Mouse (Mus musculus) ES-Bruce4 (cell line): ENCODE measurements around the gene Kcnv2. TPM values are rescaled to one million over a fixed set of nuclear protein-coding genes. Genes with fewer than 3 reads are reported as not detected.

Experiments
- H3K27ac ChIP-seq: 2 replicates; pipeline ENCODE4 v1.5.1; 2012; ENCODE audit warnings: low read length, inconsistent platforms; ENCODE audit not compliant: insufficient read depth
- H3K27me3 ChIP-seq: 2 replicates; pipeline ENCODE4 v1.6.1; 2012; ENCODE audit warnings: mild to moderate bottlenecking, low read length, inconsistent platforms; ENCODE audit not compliant: control insufficient read depth, poor library complexity, insufficient read depth, severe bottlenecking
- H3K36me3 ChIP-seq: 2 replicates; pipeline ENCODE4 v1.6.1; 2012; ENCODE audit warnings: inconsistent platforms, mild to moderate bottlenecking, low read length, moderate library complexity; ENCODE audit not compliant: control insufficient read depth, poor library complexity, insufficient read depth, severe bottlenecking
- H3K4me1 ChIP-seq: one replicate; pipeline ENCODE4 v1.8.1; 2011; ENCODE audit warnings: low read length; ENCODE audit not compliant: control insufficient read depth, insufficient read depth
- H3K4me3 ChIP-seq: 2 replicates; pipeline ENCODE4 v1.5.1; 2011; ENCODE audit warnings: low read depth, mild to moderate bottlenecking, low read length
- H3K9ac ChIP-seq: 2 replicates; pipeline ENCODE4 v1.6.1; 2012; ENCODE audit warnings: low read depth, mild to moderate bottlenecking, inconsistent platforms; ENCODE audit not compliant: poor library complexity, severe bottlenecking
- H3K9me3 ChIP-seq: replicated peaks from 2 replicates; pipeline ENCODE4 v1.6.1; 2012; ENCODE audit warnings: mild to moderate bottlenecking, low read length, inconsistent platforms; ENCODE audit not compliant: control insufficient read depth, poor library complexity, insufficient read depth, severe bottlenecking
- CTCF ChIP-seq: IDR thresholded peaks from one replicate; pipeline ENCODE4 v1.8.1; 2011; ENCODE audit warnings: low read depth, low read length
- EP300 ChIP-seq: IDR thresholded peaks from 2 replicates; pipeline ENCODE4 v1.6.1; 2011; ENCODE audit warnings: low read depth, low read length; ENCODE audit not compliant: insufficient read depth
- POLR2A ChIP-seq: IDR thresholded peaks from one replicate; pipeline ENCODE4 v1.8.1; 2011; ENCODE audit warnings: low read length; ENCODE audit not compliant: insufficient read depth
- polyA plus RNA-seq: library from polyadenylated mRNA; stranded (reverse); fragments of >200 nt; gene quantifications from 2 replicates; pipeline ENCODE4 v1.2.4, GENCODE M21; 2011; ENCODE audit warnings: low read depth; ENCODE audit not compliant: missing spikeins, insufficient read depth, insufficient read length

The Kcnv2 gene
- polyA plus RNA-seq, 1 experiment: not detected

- Histone ChIP-seq H3K9ac (no peak overlapping the region), H3K27ac (no peak overlapping the region), H3K9me3 (peaks cover 6% of the 10 kb centered on the region; the same call in 1 of the 2 replicates), H3K27me3 (no peaks in the 10 kb centered on the region), H3K4me3 (no peak overlapping the region), H3K4me1 (no peaks in the 10 kb centered on the region), H3K36me3 (no peaks in the 10 kb centered on the region)
- TF ChIP-seq CTCF: no peak
- no peak for TF ChIP-seq EP300
- no peak for TF ChIP-seq POLR2A
Measured at GRCm38 (mm10) chr19:27312266-27313079, 9.9 kb upstream of the Kcnv2 start.

- H3K4me1 ChIP-seq: no peaks in the 10 kb centered on the region
- TF ChIP-seq EP300: no peak
- no peak for TF ChIP-seq POLR2A
- TF ChIP-seq CTCF: no peak
- no peaks in the 10 kb centered on the region for H3K27me3 ChIP-seq
- no peak overlapping the region for H3K27ac ChIP-seq
- H3K9me3 ChIP-seq: peaks cover 6% of the 10 kb centered on the region; the same call in 1 of the 2 replicates
- H3K9ac ChIP-seq: no peak overlapping the region
- H3K4me3 ChIP-seq: no peak overlapping the region
- no peaks in the 10 kb centered on the region for H3K36me3 ChIP-seq
Measured at GRCm38 (mm10) chr19:27313080-27313413, 9.3 kb upstream of the Kcnv2 start.

- Histone ChIP-seq H3K4me1 (no peaks in the 10 kb centered on the region), H3K27me3 (no peaks in the 10 kb centered on the region; the same call in 1 of the 2 replicates), H3K36me3 (no peaks in the 10 kb centered on the region), H3K9ac (no peak overlapping the region), H3K4me3 (no peak overlapping the region), H3K9me3 (no peaks in the 10 kb centered on the region), H3K27ac (no peak overlapping the region)
- TF ChIP-seq POLR2A: no peak
- no peak for TF ChIP-seq CTCF
- no peak for TF ChIP-seq EP300
Measured at GRCm38 (mm10) chr19:27316313-27317258, 5.8 kb upstream of the Kcnv2 start.

- Histone ChIP-seq H3K27ac (no peak overlapping the region), H3K27me3 (no peaks in the 10 kb centered on the region; the same call in 1 of the 2 replicates), H3K36me3 (no peaks in the 10 kb centered on the region), H3K9ac (no peak overlapping the region), H3K4me3 (no peak overlapping the region), H3K4me1 (no peaks in the 10 kb centered on the region), H3K9me3 (no peaks in the 10 kb centered on the region)
- TF ChIP-seq POLR2A: no peak
- TF ChIP-seq CTCF: no peak
- no peak for TF ChIP-seq EP300
Measured at GRCm38 (mm10) chr19:27317337-27317736, 5.1 kb upstream of the Kcnv2 start.

GRCm38 (mm10) chr19:27322911-27323627, 681 bp downstream of the Kcnv2 start:
- Histone ChIP-seq H3K9me3 (no peaks in the 10 kb centered on the region), H3K27ac (no peak overlapping the region), H3K36me3 (no peaks in the 10 kb centered on the region), H3K9ac (no peak overlapping the region), H3K4me1 (no peaks in the 10 kb centered on the region), H3K4me3 (no peak overlapping the region), H3K27me3 (no peaks in the 10 kb centered on the region; the same call in 1 of the 2 replicates)
- TF ChIP-seq CTCF (no peak), POLR2A (no peak), EP300 (no peak)
